Mouse (Mus musculus) MEL (cell line): Measurements from ENCODE around the gene Itgb6. TPM values are rescaled to one million over a fixed set of nuclear protein-coding genes. Genes with fewer than 3 reads are reported as not detected.

Experiments
- DNase-seq: peaks from one replicate; pipeline ENCODE4 v3.0.0; 2011; ENCODE audit warnings: low read depth, low spot score
- H3K27ac ChIP-seq: 2 replicates; pipeline ENCODE4 v1.5.1; 2012; ENCODE audit warnings: low read depth, mild to moderate bottlenecking, control low read depth, low read length, moderate library complexity; ENCODE audit not compliant: control insufficient read depth
- H3K27me3 ChIP-seq, 2 experiments: fragments of 150-350 bp in 1 of 2; sonication (generic) in 1 of 2; 2 replicates each; pipeline ENCODE4 v1.6.1; 2012; ENCODE audit warnings: low read length in 2 of 2, mild to moderate bottlenecking in 2 of 2, improper control_type of control experiment in 1 of 2, moderate library complexity in 1 of 2; ENCODE audit not compliant: insufficient read depth in 2 of 2, control insufficient read depth in 1 of 2
- H3K36me3 ChIP-seq, 2 experiments: 2 replicates each; pipeline ENCODE4 v1.6.1; 2012 to 2014; ENCODE audit warnings: low read length in 2 of 2, improper control_type of control experiment in 1 of 2, inconsistent platforms in 1 of 2, mild to moderate bottlenecking in 1 of 2; ENCODE audit not compliant: insufficient read depth in 2 of 2, control insufficient read depth in 1 of 2
- H3K4me1 ChIP-seq, 2 experiments: fragments of 150-350 bp in 1 of 2; sonication (generic) in 1 of 2; 2 replicates each; pipeline ENCODE4 v1.6.1; 2012; ENCODE audit warnings: low read length in 2 of 2, improper control_type of control experiment in 1 of 2, mild to moderate bottlenecking in 1 of 2; ENCODE audit not compliant: insufficient read depth in 2 of 2, control insufficient read depth in 1 of 2
- H3K4me3 ChIP-seq, 2 experiments: fragments of 150-350 bp in 1 of 2; sonication (generic) in 1 of 2; 2 replicates each; pipeline ENCODE4 v1.5.1; 2012; ENCODE audit warnings: low read depth in 2 of 2, low read length in 2 of 2, mild to moderate bottlenecking in 2 of 2, moderate library complexity in 2 of 2, control low read depth in 1 of 2, improper control_type of control experiment in 1 of 2; ENCODE audit not compliant: control insufficient read depth in 1 of 2, insufficient read depth in 1 of 2
- H3K79me2 ChIP-seq: 2 replicates; pipeline ENCODE4 v1.6.1; 2012; ENCODE audit warnings: mild to moderate bottlenecking, low read length, moderate library complexity; ENCODE audit not compliant: control insufficient read depth, poor library complexity, insufficient read depth
- H3K9ac ChIP-seq: 2 replicates; pipeline ENCODE4 v1.6.1; 2012; ENCODE audit warnings: low read depth, mild to moderate bottlenecking, control low read depth, low read length, moderate library complexity; ENCODE audit not compliant: control insufficient read depth, poor library complexity, severe bottlenecking
- H3K9me3 ChIP-seq: fragments of 150-350 bp; sonication (generic); replicated peaks from 2 replicates; pipeline ENCODE4 v1.6.1; 2012; ENCODE audit warnings: mild to moderate bottlenecking, low read length, improper control_type of control experiment, moderate library complexity; ENCODE audit not compliant: insufficient read depth
- CHD1 ChIP-seq: IDR thresholded peaks from 2 replicates; pipeline ENCODE4 v1.6.1; 2012; ENCODE audit warnings: low read depth, mild to moderate bottlenecking, inconsistent platforms, low read length, improper control_type of control experiment
- CTCF ChIP-seq, 3 experiments: IDR thresholded peaks in 2 of 3; conservative IDR thresholded peaks in 1 of 3; 2 replicates each; pipeline ENCODE4 v1.5.1; 2011 to 2012; ENCODE audit warnings: low read length in 3 of 3, low read depth in 2 of 3, mild to moderate bottlenecking in 2 of 3, improper control_type of control experiment in 1 of 3, inconsistent platforms in 1 of 3, mixed read lengths in 1 of 3, moderate library complexity in 1 of 3; ENCODE audit not compliant: control insufficient read depth in 1 of 3, insufficient read depth in 1 of 3, poor library complexity in 1 of 3, severe bottlenecking in 1 of 3
- ETS1 ChIP-seq: IDR thresholded peaks from 2 replicates; pipeline ENCODE4 v1.6.1; 2012; ENCODE audit warnings: low read depth, mild to moderate bottlenecking, inconsistent platforms, low read length, improper control_type of control experiment, moderate library complexity
- HCFC1 ChIP-seq: IDR thresholded peaks from 2 replicates; pipeline ENCODE4 v1.6.1; 2012; ENCODE audit warnings: low read depth, mild to moderate bottlenecking, inconsistent platforms, low read length, improper control_type of control experiment, moderate library complexity
- MEF2A ChIP-seq: IDR thresholded peaks from 2 replicates; pipeline ENCODE4 v1.6.1; 2014; ENCODE audit warnings: low read depth, mild to moderate bottlenecking, inconsistent platforms, low read length, improper control_type of control experiment; ENCODE audit not compliant: poor library complexity, insufficient replicate concordance, severe bottlenecking; ENCODE audit errors: extremely low read depth
- MYB ChIP-seq: IDR thresholded peaks from 2 replicates; pipeline ENCODE4 v1.6.1; 2011; ENCODE audit warnings: mild to moderate bottlenecking, low read depth, low read length, improper control_type of control experiment
- MYC ChIP-seq: IDR thresholded peaks from 2 replicates; pipeline ENCODE4 v1.6.1; 2011; ENCODE audit warnings: low read depth, mild to moderate bottlenecking, low read length, improper control_type of control experiment, moderate library complexity
- POLR2A ChIP-seq, 2 experiments: IDR thresholded peaks; 2 replicates each; pipeline ENCODE4 v1.6.1; 2011 to 2012; ENCODE audit warnings: low read length in 2 of 2, mild to moderate bottlenecking in 2 of 2, control low read depth in 1 of 2, improper control_type of control experiment in 1 of 2, low read depth in 1 of 2, moderate library complexity in 1 of 2; ENCODE audit not compliant: control insufficient read depth in 1 of 2, insufficient read depth in 1 of 2, poor library complexity in 1 of 2
- POLR2AphosphoS2 ChIP-seq: IDR thresholded peaks from 2 replicates; pipeline ENCODE4 v1.6.1; 2011; ENCODE audit warnings: low read length, improper control_type of control experiment
- POLR2AphosphoS5 ChIP-seq: IDR thresholded peaks from 2 replicates; pipeline ENCODE4 v1.6.1; 2012; ENCODE audit warnings: low read depth, borderline replicate concordance, mild to moderate bottlenecking, inconsistent platforms, low read length, moderate library complexity, mixed read lengths
- RAD21 ChIP-seq: IDR thresholded peaks from 2 replicates; pipeline ENCODE4 v1.6.1; 2011; ENCODE audit warnings: mild to moderate bottlenecking, low read depth, low read length, improper control_type of control experiment
- RCOR1 ChIP-seq: IDR thresholded peaks from 2 replicates; pipeline ENCODE4 v1.6.1; 2012; ENCODE audit warnings: low read depth, mild to moderate bottlenecking, inconsistent platforms, low read length, improper control_type of control experiment
- SMC3 ChIP-seq: IDR thresholded peaks from 2 replicates; pipeline ENCODE4 v1.6.1; 2011; ENCODE audit warnings: low read depth, low read length, improper control_type of control experiment
- TAL1 ChIP-seq: IDR thresholded peaks from 2 replicates; pipeline ENCODE4 v1.6.1; 2012; ENCODE audit warnings: mild to moderate bottlenecking, inconsistent platforms, low read length, moderate library complexity, mixed read lengths
- TBP ChIP-seq: IDR thresholded peaks from 2 replicates; pipeline ENCODE4 v1.8.0; 2011; ENCODE audit warnings: low read depth, low read length, improper control_type of control experiment
- TCF12 ChIP-seq: IDR thresholded peaks from 2 replicates; pipeline ENCODE4 v1.6.1; 2014; ENCODE audit warnings: low read depth, mild to moderate bottlenecking, inconsistent platforms, low read length, improper control_type of control experiment, moderate library complexity
- UBTF ChIP-seq: IDR thresholded peaks from 2 replicates; pipeline ENCODE4 v1.6.1; 2012; ENCODE audit warnings: low read depth, mild to moderate bottlenecking, inconsistent platforms, low read length, improper control_type of control experiment, moderate library complexity, borderline replicate concordance; ENCODE audit not compliant: insufficient read depth
- USF1 ChIP-seq: IDR thresholded peaks from 2 replicates; pipeline ENCODE4 v1.6.1; 2014; ENCODE audit warnings: low read depth, mild to moderate bottlenecking, inconsistent platforms, low read length, improper control_type of control experiment, moderate library complexity
- ZKSCAN1 ChIP-seq: IDR thresholded peaks from 2 replicates; pipeline ENCODE4 v1.6.1; 2012; ENCODE audit warnings: low read depth, mild to moderate bottlenecking, inconsistent platforms, low read length, improper control_type of control experiment, moderate library complexity
- ZMIZ1 ChIP-seq: IDR thresholded peaks from 2 replicates; pipeline ENCODE4 v1.6.1; 2012; ENCODE audit warnings: low read depth, mild to moderate bottlenecking, inconsistent platforms, low read length, improper control_type of control experiment, moderate library complexity
- polyA plus RNA-seq, 2 experiments: library from polyadenylated mRNA; stranded (reverse) in 1 of 2; unstranded in 1 of 2; fragments of >175 nt in 1 of 2; fragments of >200 nt in 1 of 2; gene quantifications; 2 replicates each; pipeline versions ENCODE4 v1.2.1 to v1.2.4; 2012; ENCODE audit warnings: low replicate concordance in 2 of 2, low read depth in 1 of 2; ENCODE audit not compliant: insufficient read length in 2 of 2, insufficient read depth in 1 of 2, missing spikeins in 1 of 2
- total RNA-seq: library from RNA; depleted of rRNA; stranded (reverse); fragments of 300-350 nt; gene quantifications from 2 replicates; pipeline ENCODE4 v1.2.3, GENCODE M21; 2012

The Itgb6 gene
- total and polyA plus RNA-seq, 3 experiments = not detected

GRCm38 (mm10) chr2:60684168-60684567, 38.3 kb downstream of the Itgb6 start:
- no peak for DNase-seq
- H3K36me3 ChIP-seq = no peaks in the 10 kb centered on the region
- no peaks in the 10 kb centered on the region for H3K9me3 ChIP-seq
- H3K27me3 ChIP-seq = no peaks in the 10 kb centered on the region
- no peak overlapping the region for H3K4me3 ChIP-seq
- TF ChIP-seq MEF2A (no peak), TAL1 (no peak), POLR2A (IDR thresholded peaks at IDR 0.05; ENCODE audit: control insufficient read depth in 1 of 2, insufficient read depth in 1 of 2, low read depth in 1 of 2, low read length in 2 of 2, poor library complexity in 1 of 2) (no peak), POLR2AphosphoS2 (no peak), CTCF (IDR thresholded peaks at IDR 0.05 in 2 of 3, conservative IDR thresholded peaks at IDR 0.05 in 1 of 3; ENCODE audit: control insufficient read depth in 1 of 3, insufficient read depth in 1 of 3, low read depth in 2 of 3, low read length in 3 of 3, poor library complexity in 1 of 3, severe bottlenecking in 1 of 3) (no peak), HCFC1 (no peak), POLR2AphosphoS5 (no peak), USF1 (no peak), ZMIZ1 (no peak), MYC (no peak), UBTF (no peak), ETS1 (no peak), ZKSCAN1 (no peak), TCF12 (no peak), RAD21 (no peak), MYB (no peak), TBP (no peak)
- H3K79me2 ChIP-seq = no peaks in the 10 kb centered on the region
- no peaks in the 10 kb centered on the region for H3K4me1 ChIP-seq
- no peak overlapping the region for H3K9ac ChIP-seq
- no peak overlapping the region for H3K27ac ChIP-seq

- no peaks in the 10 kb centered on the region for H3K9me3 ChIP-seq
- TF ChIP-seq SMC3 (no peak), CTCF (IDR thresholded peaks at IDR 0.05 in 2 of 3, conservative IDR thresholded peaks at IDR 0.05 in 1 of 3; ENCODE audit: control insufficient read depth in 1 of 3, insufficient read depth in 1 of 3, low read depth in 2 of 3, low read length in 3 of 3, poor library complexity in 1 of 3, severe bottlenecking in 1 of 3) (no peak), CHD1 (no peak), RCOR1 (no peak)
- H3K27me3 ChIP-seq = no peaks in the 10 kb centered on the region
- no peak overlapping the region for H3K27ac ChIP-seq
- H3K4me3 ChIP-seq = no peak overlapping the region
- no peak overlapping the region for H3K9ac ChIP-seq
- no peaks in the 10 kb centered on the region for H3K36me3 ChIP-seq
- DNase-seq = no peak
- H3K79me2 ChIP-seq = no peaks in the 10 kb centered on the region
- H3K4me1 ChIP-seq = no peaks in the 10 kb centered on the region
Measured at GRCm38 (mm10) chr2:60682554-60682953, 39.9 kb downstream of the Itgb6 start.
